Mouse (Mus musculus) kidney, adult 9 months (tissue): ENCODE measurements around the gene Atxn7.
"Not testable (repeated sequence)": the region's sequence is repeated elsewhere in the genome, so short reads cannot be mapped to it uniquely, and the experiment has no call there.

Experiments
- DNase-seq: peaks from one replicate; pipeline ENCODE4 v3.0.0; 2022

Gene Atxn7

GRCm38 (mm10) chr14:13961401-13962112 lies at the start of gene Atxn7, which contains the start of gene Thoc7:
TSS of gene Atxn7 (plus strand) at chr14:13961440.
TSS of gene Thoc7 (minus strand) at chr14:13961852.
- DNase-seq = peak; percentile 65

DNA sequence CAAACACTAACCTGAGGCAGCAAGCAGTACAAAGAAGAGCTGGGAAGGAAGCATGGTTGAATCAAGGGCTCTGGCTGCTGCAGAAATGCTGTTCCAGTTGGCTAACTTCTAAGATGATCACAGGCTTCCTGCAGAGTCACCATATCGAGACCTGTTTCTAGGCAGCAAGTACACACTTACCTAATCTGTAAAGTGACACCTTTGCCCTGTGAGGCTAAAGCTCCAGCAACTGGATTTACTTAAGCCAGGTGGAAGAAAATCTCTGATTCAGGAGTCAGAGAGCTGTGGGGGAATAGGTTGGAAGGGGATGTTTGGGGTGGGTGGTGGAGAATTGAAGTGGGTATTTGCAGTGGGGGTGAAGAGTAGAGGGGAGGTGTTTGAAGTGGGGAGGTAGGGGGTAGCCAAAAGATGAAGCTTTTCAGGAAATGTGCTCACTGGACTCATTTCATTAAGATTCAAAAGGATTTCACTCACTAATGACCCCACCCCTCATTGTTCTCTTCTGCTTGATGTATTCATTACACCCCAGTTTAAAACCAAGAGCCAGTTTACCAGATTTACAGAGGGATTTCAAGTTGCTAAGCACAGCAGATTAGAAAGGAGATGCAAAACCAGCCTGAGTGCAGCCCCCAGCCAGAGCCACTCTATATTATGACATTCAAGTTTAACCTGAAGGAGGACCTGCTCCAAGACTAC lies 46.7 kb upstream of the Atxn7 start, which contains the start of gene Gm281:
Gene Gm281 (minus strand): TSS at position 92 of the 696 bp plus-strand sequence.
- no peak for DNase-seq

- no peak for DNase-seq
Observed at GRCm38 (mm10) chr14:13915207-13915606, 46.0 kb upstream of the Atxn7 start.

GRCm38 (mm10) chr14:13917208-13917607 lies 44.0 kb upstream of the Atxn7 start:
- no peak for DNase-seq

DNA sequence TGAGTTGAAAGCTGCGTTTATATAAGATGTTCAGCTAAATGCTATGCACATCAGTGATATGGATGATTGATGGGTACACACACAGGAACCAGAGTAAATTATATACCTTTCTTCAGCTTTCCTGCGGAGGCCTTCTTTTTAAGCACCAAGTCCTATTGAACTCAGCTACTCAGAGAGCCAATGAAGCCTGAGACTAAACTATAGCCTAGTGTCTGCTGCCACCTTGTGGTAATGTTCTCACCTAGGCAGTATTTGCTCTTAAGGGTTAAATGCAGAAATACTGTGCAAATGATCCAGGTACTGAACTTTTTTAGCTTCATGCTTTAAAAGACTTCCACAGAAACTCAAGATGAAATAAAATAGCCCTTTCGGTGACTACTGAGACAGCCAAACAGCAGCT lies 43.6 kb upstream of the Atxn7 start:
- peak; percentile 71 for DNase-seq

DNA sequence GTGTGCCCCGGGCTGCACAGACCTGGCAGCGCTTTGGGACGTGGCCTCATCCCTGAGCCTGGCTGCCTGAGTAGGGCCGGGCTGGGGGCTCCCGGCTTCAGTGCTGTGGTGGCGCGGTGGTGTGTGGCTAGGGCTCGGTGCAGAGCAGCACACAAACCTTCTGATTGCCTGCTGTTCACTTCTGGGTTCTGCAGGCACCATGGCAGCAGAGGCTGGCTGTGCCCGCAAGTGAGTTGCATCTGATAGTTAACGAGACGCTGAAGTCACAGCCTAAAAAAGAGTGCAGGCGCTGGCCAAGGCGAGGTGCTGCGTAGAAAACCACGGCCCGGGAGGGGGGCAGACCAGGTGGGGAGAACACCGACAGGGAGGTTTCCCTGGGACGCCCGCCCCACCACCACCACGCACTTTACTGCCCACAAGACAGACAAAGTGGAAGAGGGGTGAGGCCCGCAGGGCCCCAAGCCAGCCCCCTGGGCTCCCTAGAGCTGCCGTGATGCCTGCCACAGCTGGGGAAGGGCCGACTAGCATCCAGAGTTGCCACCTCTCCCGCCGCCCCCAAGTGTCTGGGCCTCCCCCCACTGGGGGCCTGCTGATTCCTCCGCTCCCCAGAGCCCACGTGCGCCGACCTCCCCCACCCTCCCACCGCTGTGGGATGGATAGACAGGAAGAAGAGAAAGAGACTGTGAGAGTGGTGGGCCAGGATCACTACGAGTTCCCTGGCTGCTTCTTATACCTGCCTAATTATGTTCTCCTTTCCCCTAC lies 27.8 kb upstream of the Atxn7 start:
- DNase-seq = no peak

GRCm38 (mm10) chr14:13934052-13934371 lies 27.2 kb upstream of the Atxn7 start:
- no peak for DNase-seq

DNA sequence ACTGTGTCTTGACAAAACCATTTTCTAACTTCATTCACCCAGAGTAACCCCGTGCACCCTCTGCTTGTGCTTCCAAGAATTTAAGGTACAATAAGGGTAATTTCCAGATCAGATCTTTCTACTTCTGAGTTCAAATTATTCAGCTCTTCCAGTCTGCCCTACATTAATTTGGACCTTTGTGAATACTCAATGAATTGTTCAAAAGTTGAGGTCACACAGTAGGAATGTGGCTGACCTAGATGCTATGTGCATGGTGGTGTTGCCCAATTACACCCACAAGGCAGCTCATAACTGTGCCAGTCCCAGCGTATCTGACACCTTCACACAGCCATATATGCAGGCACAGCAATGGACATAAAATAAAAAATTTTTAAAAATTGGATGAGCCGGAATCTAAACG lies 16.6 kb upstream of the Atxn7 start:
- DNase-seq = no peak

- DNase-seq = no peak
Observed at GRCm38 (mm10) chr14:13948345-13948744, 12.9 kb upstream of the Atxn7 start.

GRCm38 (mm10) chr14:13950401-13950800 lies 10.8 kb upstream of the Atxn7 start:
- no peak for DNase-seq

- DNase-seq = not testable (repeated sequence)
Observed at GRCm38 (mm10) chr14:13952151-13952550, 9.1 kb upstream of the Atxn7 start.

GRCm38 (mm10) chr14:13960079-13960478 lies 1.2 kb upstream of the Atxn7 start:
- DNase-seq = peak; percentile 32

GRCm38 (mm10) chr14:13960482-13961325 lies 536 bp upstream of the Atxn7 start:
- peak; percentile 54 for DNase-seq

GRCm38 (mm10) chr14:13962476-13962875 lies 1.2 kb downstream of the Atxn7 start:
- DNase-seq = peak; percentile 77

- DNase-seq = no peak
Observed at GRCm38 (mm10) chr14:13963527-13963926, 2.3 kb downstream of the Atxn7 start.

GRCm38 (mm10) chr14:13967607-13968006 lies 6.4 kb downstream of the Atxn7 start:
- DNase-seq = no peak

DNA sequence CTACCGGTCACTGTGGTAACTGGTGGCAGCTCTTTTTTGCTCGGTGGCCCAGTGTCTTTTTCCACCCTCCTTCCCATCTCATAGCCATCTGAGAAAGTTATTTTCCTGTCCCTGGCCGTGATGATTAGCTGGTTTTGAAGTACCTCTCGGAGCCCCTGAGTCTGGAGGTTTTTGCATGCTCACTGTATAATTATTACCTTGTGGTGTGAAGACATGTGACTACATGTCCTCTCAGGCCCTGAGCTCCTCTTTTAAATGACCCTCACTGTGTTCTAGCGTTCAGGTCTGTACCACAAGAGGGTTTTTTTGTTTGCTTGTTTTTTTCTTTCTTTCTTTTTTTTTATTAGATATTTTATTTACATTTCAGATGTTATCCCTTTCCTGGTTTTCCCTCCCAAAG lies 7.2 kb downstream of the Atxn7 start:
- DNase-seq = peak; percentile 66

DNA sequence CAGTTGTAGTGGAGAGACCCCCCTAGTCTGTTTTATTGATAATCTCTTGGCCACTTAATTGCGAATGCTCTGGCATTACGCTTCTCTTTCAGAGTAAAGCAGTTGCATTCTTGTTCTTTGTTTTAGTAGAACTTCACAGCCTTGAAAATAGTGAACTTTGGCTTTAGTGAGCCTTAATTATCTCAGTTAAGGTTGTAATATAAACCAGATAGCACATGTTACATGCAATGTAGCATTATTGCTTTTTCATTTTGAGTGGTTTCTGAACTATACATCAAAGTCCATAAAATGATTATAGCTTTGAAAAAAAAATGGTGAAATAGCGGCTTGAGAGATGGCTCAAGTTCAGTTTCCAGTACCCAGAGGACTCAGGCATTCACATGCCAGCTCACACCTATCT lies 9.3 kb downstream of the Atxn7 start:
- no peak for DNase-seq

DNA sequence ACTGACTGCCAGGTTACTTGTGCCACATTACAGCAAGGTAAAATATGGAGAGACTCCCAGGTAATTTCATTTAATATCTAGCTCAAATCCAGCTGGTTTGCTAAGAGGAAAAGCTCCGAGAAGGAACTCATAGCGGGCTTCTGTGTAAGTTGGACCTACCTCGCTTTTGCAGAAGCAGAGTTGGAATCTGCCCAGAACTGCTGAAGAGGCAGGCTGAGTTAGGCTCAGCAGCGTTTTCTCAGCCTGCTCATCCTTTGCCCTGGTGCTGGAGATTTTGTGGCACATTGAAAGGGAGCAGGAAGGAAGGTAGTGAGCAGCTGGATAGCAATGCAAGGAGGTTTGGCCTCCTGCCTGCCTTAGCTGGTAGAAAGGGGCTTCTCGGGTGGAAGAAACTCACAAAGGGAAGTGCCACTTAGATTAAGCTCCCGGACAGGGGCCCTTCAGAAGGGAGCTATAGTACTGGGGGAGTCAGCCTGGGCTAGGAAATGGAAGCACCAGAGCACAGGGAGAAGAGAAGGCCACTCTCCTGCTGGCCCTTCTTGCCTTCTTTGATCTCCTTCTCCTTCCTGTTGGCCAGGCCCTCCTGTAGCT lies 10.5 kb downstream of the Atxn7 start:
- no peak for DNase-seq

- DNase-seq = no peak
Observed at GRCm38 (mm10) chr14:13977498-13977897, 16.3 kb downstream of the Atxn7 start.

GRCm38 (mm10) chr14:13981286-13981685 lies 20.0 kb downstream of the Atxn7 start:
- DNase-seq = no peak

DNA sequence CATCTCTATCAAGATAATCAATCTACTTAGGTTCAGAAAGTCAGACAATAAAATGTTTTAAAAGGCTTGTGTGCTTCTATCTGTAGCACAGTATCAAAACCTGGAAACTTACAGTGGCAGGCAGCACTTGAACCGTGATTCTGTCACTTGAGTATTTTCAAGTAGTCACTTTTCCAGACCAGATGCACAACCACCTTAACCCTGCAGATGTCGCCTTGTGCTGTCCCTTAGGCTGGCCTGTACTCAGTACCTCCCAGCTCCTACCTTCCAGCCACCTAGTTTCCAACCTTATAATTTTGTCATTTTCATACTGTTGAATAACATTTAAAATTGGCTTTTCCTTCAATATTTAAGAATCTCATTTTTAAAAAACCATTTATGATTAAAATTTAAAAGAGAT lies 20.9 kb downstream of the Atxn7 start:
- DNase-seq = no peak
